Mouse (Mus musculus): ENCODE results near the gene Lta. TPM values are rescaled to one million over a fixed set of nuclear protein-coding genes. Genes with fewer than 3 reads are reported as not detected.

Gene Lta
- polyA plus RNA-seq, 1 experiment from 2014 or later, result not detected

DNA sequence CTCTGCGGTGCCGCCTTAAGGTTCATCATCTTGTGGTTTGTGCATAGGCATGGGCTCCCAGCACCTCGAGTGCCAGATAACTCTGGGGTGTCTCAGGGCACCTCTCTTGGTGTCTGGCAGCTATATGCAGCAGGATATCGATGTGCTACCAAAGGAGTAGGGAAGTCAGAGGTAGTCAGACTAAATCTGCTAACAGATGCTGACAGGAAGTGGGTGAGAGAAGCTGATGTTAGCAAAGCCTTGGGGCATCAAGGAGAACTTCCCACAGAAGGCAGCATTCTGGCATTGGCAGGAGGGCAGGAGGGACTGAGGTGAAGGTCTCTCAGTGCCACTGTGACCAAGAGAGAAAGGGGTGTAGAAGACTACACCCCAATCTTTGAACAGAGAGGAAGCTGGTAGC is 15.1 kb downstream of the Lta start:
- Histone ChIP-seq H3K27me3 (ENCODE audit: insufficient read depth, low read length) (peaks cover 5% of the 10 kb centered on the region; the same call in 1 of the 2 replicates), H3K9me3 (replicated peaks; ENCODE audit: low read length) (no peaks in the 10 kb centered on the region), H3K36me3 (ENCODE audit: insufficient read depth, low read length) (no peaks in the 10 kb centered on the region), H3K4me2 (ENCODE audit: low read length) (no peak overlapping the region), H3K27ac (no peak overlapping the region), H3K4me1 (replicated peaks; ENCODE audit: insufficient read depth, low read length) (no peaks in the 10 kb centered on the region; the same call in 1 of the 2 replicates), H3K9ac (ENCODE audit: low read depth, low read length) (no peak overlapping the region), H3K4me3 (replicated peaks; ENCODE audit: low read depth, low read length) (no peak overlapping the region)
- no peak for TF ChIP-seq CTCF (IDR thresholded peaks at IDR 0.05; ENCODE audit: low read depth)
- 77% methylated on average over 4 of the region's 4 CpGs for WGBS
- DNase-seq (ENCODE audit: low spot score), result no peak
- no peak for ATAC-seq (replicated peaks; ENCODE audit: low FRiP score, low read depth)

DNA sequence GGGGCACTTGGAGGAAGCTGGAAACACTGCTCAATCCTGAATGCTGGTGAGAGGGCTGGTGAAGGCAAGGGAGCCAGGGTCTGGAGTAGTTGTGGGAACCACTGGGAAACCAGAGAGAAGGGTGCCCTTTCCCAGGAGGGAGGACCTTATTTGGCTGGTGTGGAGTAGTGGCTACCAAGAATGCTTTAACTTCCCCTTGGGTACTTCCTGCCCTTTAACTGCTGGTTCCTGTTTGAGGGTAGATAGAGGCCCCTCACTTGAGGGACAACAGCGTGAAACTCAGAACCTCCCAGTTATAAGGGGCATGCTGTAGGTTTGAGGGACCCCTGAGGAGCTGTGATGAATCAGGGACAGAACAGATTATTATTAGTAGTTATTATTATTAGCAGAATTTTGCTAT is 16.0 kb downstream of the Lta start:
- Histone ChIP-seq H3K27ac (no peak overlapping the region), H3K27me3 (ENCODE audit: insufficient read depth, low read length) (no peaks in the 10 kb centered on the region), H3K4me3 (replicated peaks; ENCODE audit: low read depth, low read length) (no peak overlapping the region), H3K4me1 (replicated peaks; ENCODE audit: insufficient read depth, low read length) (no peaks in the 10 kb centered on the region), H3K9ac (ENCODE audit: low read depth, low read length) (no peak overlapping the region), H3K4me2 (ENCODE audit: low read length) (no peak overlapping the region), H3K9me3 (replicated peaks; ENCODE audit: low read length) (no peaks in the 10 kb centered on the region), H3K36me3 (ENCODE audit: insufficient read depth, low read length) (no peaks in the 10 kb centered on the region)
- WGBS, result 40% methylated on average over 1 of the region's 1 CpGs
- no peak for TF ChIP-seq CTCF (IDR thresholded peaks at IDR 0.05; ENCODE audit: low read depth)
- DNase-seq (ENCODE audit: low spot score) (no peak), ATAC-seq (replicated peaks; ENCODE audit: low FRiP score, low read depth) (no peak)

DNA sequence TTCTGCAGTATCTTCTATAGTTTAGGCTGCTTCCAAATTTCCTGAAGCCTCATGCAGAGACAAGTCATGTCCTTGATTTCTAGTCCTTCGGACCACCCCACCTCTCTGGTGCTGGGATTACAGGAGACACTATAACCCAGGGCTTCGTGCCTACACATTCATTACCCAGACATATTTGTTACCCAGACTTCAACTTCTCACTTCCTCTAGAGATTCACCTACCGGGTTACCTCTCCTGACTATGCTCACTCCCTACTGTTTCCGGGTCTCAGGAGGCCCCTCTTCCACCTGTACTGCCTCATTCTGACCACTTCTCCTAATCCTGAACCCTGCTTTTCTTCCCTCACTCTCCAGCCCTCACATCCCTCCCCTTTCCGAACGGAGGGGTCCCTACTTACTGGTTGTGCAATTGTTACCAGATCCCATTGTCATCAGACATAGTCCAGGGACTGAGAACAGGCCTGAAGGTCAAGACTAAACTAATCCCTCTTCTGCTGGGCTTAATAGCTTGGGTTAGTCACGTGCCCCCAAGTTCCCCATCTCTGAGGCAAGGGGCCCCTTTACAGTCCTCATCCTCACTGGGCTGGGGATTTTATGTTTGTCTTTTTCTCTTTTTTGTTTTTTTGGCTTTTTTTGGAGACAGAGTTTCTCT is 17.1 kb downstream of the Lta start, which contains the start of gene Lst1:
Gene Lst1 (minus strand): TSS at position 481 of the 652 bp plus-strand sequence.
- no peak for TF ChIP-seq CTCF (IDR thresholded peaks at IDR 0.05; ENCODE audit: low read depth)
- Histone ChIP-seq H3K27ac (no peak within 1 kb of the TSS), H3K9ac (ENCODE audit: low read depth, low read length) (no peak within 1 kb of the TSS), H3K4me3 (replicated peaks; ENCODE audit: low read depth, low read length) (no peak within 1 kb of the TSS), H3K9me3 (replicated peaks; ENCODE audit: low read length) (no peaks in the 10 kb centered on the region), H3K27me3 (ENCODE audit: insufficient read depth, low read length) (no peaks in the 10 kb centered on the region), H3K36me3 (ENCODE audit: insufficient read depth, low read length) (no peaks in the 10 kb centered on the region), H3K4me2 (ENCODE audit: low read length) (no peak within 1 kb of the TSS), H3K4me1 (replicated peaks; ENCODE audit: insufficient read depth, low read length) (no peaks in the 10 kb centered on the region)
- 75% methylated on average over 7 of the region's 7 CpGs for WGBS
- DNase-seq (ENCODE audit: low spot score), result no peak
- no peak for ATAC-seq (replicated peaks; ENCODE audit: low FRiP score, low read depth)

DNA sequence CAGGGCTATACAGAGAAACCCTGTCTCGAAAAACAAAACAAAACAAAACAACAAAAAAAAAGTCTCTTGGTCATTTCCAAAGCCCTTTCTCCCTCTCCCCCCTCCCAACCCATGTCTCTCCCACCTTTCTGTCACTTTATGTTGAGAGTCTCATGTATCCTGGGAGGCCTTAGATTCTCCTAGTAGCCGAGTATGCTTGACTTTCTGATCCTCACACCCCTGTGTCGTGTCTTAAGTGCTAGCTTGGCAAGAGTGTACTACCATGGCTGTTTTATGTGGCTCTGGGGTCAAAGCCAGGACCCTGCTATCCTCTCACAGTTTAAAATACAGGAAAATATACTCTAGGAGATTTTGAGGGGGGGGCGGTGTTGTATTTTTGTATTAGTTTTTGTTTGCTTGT is 17.8 kb downstream of the Lta start:
- Histone ChIP-seq H3K36me3 (ENCODE audit: insufficient read depth, low read length) (no peaks in the 10 kb centered on the region), H3K9me3 (replicated peaks; ENCODE audit: low read length) (no peaks in the 10 kb centered on the region), H3K27me3 (ENCODE audit: insufficient read depth, low read length) (no peaks in the 10 kb centered on the region), H3K9ac (ENCODE audit: low read depth, low read length) (no peak overlapping the region), H3K27ac (no peak overlapping the region), H3K4me3 (replicated peaks; ENCODE audit: low read depth, low read length) (no peak overlapping the region), H3K4me1 (replicated peaks; ENCODE audit: insufficient read depth, low read length) (no peaks in the 10 kb centered on the region), H3K4me2 (ENCODE audit: low read length) (no peak overlapping the region)
- no peak for TF ChIP-seq CTCF (IDR thresholded peaks at IDR 0.05; ENCODE audit: low read depth)
- DNase-seq (ENCODE audit: low spot score) (no peak), ATAC-seq (replicated peaks; ENCODE audit: low FRiP score, low read depth) (no peak)
- WGBS, result 61% methylated on average over 4 of the region's 4 CpGs

DNA sequence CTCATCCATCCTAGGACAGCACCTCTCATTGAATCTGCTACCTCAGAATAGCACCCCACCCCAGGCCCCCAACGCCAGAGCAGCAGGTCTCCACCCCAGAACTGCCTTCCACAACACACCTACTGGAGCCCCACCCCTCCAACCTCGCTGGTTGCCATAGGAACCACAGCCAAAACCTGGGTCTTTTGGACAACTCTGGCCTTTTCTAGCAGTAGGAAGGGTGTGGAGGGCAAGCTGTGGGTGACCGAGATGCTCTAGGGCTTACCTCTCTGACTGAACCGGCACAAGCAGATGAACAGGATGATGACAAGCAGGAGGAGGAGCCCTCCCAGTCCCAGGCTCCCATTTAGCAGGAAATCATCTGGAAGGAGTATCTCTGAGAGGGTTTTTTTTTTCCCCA is 18.5 kb downstream of the Lta start:
- TF ChIP-seq CTCF (IDR thresholded peaks at IDR 0.05; ENCODE audit: low read depth), result no peak
- Histone ChIP-seq H3K9me3 (replicated peaks; ENCODE audit: low read length) (no peaks in the 10 kb centered on the region), H3K27ac (peak overlapping the region; percentile 72), H3K9ac (ENCODE audit: low read depth, low read length) (0 out of 2 replicates have a peak overlapping the region, but pooled peaks have one; percentile 51), H3K4me2 (ENCODE audit: low read length) (peak overlapping the region; percentile 59), H3K4me3 (replicated peaks; ENCODE audit: low read depth, low read length) (peak overlapping the region; percentile 44), H3K27me3 (ENCODE audit: insufficient read depth, low read length) (no peaks in the 10 kb centered on the region), H3K4me1 (replicated peaks; ENCODE audit: insufficient read depth, low read length) (no peaks in the 10 kb centered on the region), H3K36me3 (ENCODE audit: insufficient read depth, low read length) (no peaks in the 10 kb centered on the region)
- WGBS, result 1% methylated on average over 4 of the region's 4 CpGs
- peak; percentile 46 for DNase-seq (ENCODE audit: low spot score)
- peak; percentile 59; the same call in 1 of the 2 replicates for ATAC-seq (replicated peaks; ENCODE audit: low FRiP score, low read depth)

DNA sequence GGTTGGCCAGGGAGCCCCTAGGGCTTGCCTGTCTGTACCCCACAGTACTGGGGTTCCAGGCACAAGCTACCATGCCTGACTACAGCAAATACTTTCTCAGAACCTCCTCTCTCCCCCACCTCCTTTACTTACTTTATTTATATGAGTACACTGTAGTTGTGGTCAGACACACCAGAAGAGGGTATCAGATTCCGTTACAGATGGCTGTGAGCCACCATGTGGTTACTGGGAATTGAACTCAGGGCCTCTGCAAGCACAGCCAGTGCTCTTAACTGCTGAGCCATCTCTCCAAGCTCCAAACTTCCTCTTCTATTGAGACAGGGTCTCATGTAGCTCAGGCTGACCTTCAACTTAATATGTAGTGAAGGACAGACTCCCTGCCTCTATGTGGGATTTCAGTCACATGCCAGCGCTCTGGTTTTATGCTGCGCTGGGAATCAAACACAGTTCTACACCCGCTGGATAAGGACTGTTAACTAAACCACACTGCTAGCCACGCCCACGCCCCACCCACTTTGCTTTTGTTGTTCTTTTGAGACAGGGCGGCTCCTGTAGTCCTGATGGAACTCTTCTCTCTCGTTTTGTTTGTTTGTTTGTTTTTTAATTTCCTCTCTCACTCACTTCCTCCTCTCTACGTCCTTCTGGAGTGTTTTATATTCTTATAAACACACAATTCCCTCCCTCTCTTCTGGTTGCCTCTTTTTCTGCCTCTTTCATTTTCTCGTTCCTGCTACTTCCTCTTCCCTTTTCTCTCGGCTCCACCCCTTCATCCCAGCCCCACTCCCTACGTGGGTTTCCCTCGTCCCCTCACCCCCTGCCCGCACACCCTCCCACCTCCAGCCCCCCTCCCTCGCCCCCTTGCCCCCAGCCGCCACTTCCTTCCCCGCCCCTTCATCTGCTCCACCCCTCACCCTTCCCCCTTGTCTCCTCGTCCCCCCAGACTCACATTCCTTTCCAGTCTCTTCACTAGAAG is 19.2 kb downstream of the Lta start:
- peak; percentile 86 for DNase-seq (ENCODE audit: low spot score)
- 2% methylated on average over 18 of the region's 18 CpGs for whole genome bisulfite sequencing

More for the DNA sequence above, 19.2 kb downstream of the Lta start:
- Histone ChIP-seq H3K4me1 (replicated peaks; ENCODE audit: insufficient read depth, low read length) (no peaks in the 10 kb centered on the region), H3K9ac (ENCODE audit: low read depth, low read length) (peak overlapping the region; percentile 51), H3K9me3 (replicated peaks; ENCODE audit: low read length) (no peaks in the 10 kb centered on the region), H3K36me3 (ENCODE audit: insufficient read depth, low read length) (no peaks in the 10 kb centered on the region), H3K27me3 (ENCODE audit: insufficient read depth, low read length) (no peaks in the 10 kb centered on the region), H3K4me2 (ENCODE audit: low read length) (peak overlapping the region; percentile 59), H3K27ac (peak overlapping the region; percentile 72), H3K4me3 (replicated peaks; ENCODE audit: low read depth, low read length) (peak overlapping the region; percentile 44)
- no peak for TF ChIP-seq CTCF (IDR thresholded peaks at IDR 0.05; ENCODE audit: low read depth)
- ATAC-seq (replicated peaks; ENCODE audit: low FRiP score, low read depth), result peak; percentile 60

All from kidney, postnatal 0 days (tissue).